Mouse (Mus musculus) ES-Bruce4 (cell line): ENCODE results near the gene Glis1.

Source experiments
- CTCF ChIP-seq: IDR thresholded peaks from one replicate; pipeline ENCODE4 v1.8.1; 2011; ENCODE audit warnings: low read depth, low read length
- POLR2A ChIP-seq: IDR thresholded peaks from one replicate; pipeline ENCODE4 v1.8.1; 2011; ENCODE audit warnings: low read length; ENCODE audit not compliant: insufficient read depth

- TF ChIP-seq CTCF, result no peak
- no peak for TF ChIP-seq POLR2A
Measured at GRCm38 (mm10) chr4:107489121-107489840, 54.9 kb downstream of the Glis1 start.
